Mouse (Mus musculus): Measurements from ENCODE around the gene Gabbr2. TPM values are rescaled to one million over a fixed set of nuclear protein-coding genes. Genes with fewer than 3 reads are reported as not detected.

Gene Gabbr2
- polyA plus RNA-seq, 1 experiment from 2014 or later: 1.3 TPM

DNA sequence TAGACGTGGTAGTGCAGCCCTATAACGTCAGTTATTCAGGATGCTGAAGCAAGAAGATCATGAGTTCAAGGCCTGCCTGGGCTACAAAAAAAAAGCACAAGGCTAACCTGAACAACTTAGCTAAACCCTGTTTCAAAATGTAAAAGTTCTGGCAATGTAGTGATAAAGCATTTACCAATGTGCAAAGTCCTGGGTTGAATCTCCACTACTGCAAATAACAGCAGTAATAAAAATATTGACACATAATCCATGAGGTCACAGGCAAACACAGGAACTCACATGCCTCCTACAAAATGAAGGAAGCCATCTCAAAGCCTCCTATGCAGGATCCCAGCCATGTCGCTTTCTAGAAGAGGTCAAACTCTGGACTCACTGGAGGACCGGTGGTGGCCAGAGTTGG is 39.1 kb downstream of the Gabbr2 start:
- Histone ChIP-seq H3K27me3 (no peaks in the 10 kb centered on the region), H3K36me3 (no peaks in the 10 kb centered on the region), H3K9ac (no peak overlapping the region), H3K4me2 (replicated peaks) (no peak overlapping the region), H3K4me3 (no peak overlapping the region), H3K27ac (no peak overlapping the region), H3K4me1 (no peaks in the 10 kb centered on the region), H3K9me3 (replicated peaks) (no peaks in the 10 kb centered on the region)
- no peak for ATAC-seq (ENCODE audit: low FRiP score)
- WGBS: 87% methylated on average over 4 of the region's 4 CpGs

DNA sequence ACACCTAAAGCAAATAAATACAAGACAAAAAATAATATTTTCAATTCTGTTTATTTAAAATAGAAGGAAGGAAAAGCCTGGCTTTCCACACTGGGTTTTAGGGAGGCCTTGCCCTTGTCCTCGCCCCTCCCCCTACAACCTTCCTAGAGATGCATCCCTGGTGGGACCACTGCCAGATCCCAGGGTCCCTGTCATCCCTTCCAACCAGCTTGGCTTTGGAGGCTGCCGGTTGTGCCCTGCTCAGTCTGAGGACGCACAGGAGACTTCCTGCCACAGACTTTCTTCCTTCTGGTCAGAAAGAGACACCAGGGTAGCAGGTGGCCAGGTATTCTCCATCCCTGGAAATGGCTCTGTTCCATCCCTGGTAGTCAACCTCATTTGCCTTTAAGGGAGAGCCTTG is 57.4 kb downstream of the Gabbr2 start:
- WGBS: 81% methylated on average over 3 of the region's 3 CpGs
- Histone ChIP-seq H3K9me3 (replicated peaks) (no peaks in the 10 kb centered on the region), H3K4me1 (peaks cover 11% of the 10 kb centered on the region), H3K9ac (no peak overlapping the region), H3K4me3 (no peak overlapping the region), H3K27ac (no peak overlapping the region), H3K27me3 (0 out of 2 replicates have a peak, but pooled peaks cover 2% of the 10 kb centered on the region), H3K4me2 (replicated peaks) (no peak overlapping the region), H3K36me3 (no peaks in the 10 kb centered on the region)
- ATAC-seq (ENCODE audit: low FRiP score): no peak

GRCm38 (mm10) chr4:46933590-46933989 is 58.1 kb downstream of the Gabbr2 start:
- Histone ChIP-seq H3K4me1 (peaks cover 11% of the 10 kb centered on the region), H3K27ac (no peak overlapping the region), H3K27me3 (0 out of 2 replicates have a peak, but pooled peaks cover 2% of the 10 kb centered on the region), H3K4me2 (replicated peaks) (no peak overlapping the region), H3K4me3 (no peak overlapping the region), H3K36me3 (no peaks in the 10 kb centered on the region), H3K9ac (no peak overlapping the region), H3K9me3 (replicated peaks) (no peaks in the 10 kb centered on the region)
- 69% methylated on average over 2 of the region's 2 CpGs for WGBS
- no peak for ATAC-seq (ENCODE audit: low FRiP score)

DNA sequence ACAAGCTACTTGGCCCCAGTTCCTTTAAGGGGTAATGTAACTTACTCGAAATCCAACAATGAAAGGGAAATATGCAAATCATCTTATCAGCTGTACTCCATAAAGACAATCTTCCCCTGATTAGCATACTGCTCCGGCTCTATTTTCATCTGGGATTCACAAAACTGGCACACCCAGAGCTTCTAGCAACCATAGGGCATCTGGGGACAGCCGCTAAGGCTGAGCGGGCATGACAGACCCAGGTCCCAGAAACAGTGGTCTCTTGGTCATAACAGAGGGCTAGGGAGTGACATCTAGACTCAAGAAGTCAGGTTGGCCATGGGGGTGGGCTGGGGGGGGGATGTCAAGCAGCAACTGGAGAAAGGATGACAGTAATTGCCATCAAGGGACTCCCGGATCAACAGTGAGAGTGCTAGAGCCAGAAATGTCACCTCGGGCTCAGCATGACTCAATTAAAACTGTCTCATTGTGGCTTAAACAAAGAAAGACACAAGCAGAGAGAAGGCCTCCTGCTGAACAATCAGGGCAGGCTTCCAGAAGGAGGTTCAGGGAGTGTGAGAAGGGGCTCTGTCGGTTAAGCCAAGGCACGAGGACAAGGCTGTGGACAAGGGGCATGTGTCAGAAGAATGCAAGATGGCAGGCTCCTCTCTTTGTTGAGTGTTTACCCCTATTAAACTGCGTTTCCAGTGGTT is 59.8 kb downstream of the Gabbr2 start:
- Histone ChIP-seq H3K9me3 (replicated peaks) (no peaks in the 10 kb centered on the region), H3K36me3 (no peaks in the 10 kb centered on the region), H3K4me1 (peaks cover 11% of the 10 kb centered on the region), H3K27ac (peak overlapping the region; percentile 8; the same call in 1 of the 2 replicates), H3K4me2 (replicated peaks) (no peak overlapping the region), H3K9ac (no peak overlapping the region), H3K4me3 (no peak overlapping the region), H3K27me3 (0 out of 2 replicates have a peak, but pooled peaks cover 2% of the 10 kb centered on the region)
- peak; percentile 50 for ATAC-seq (ENCODE audit: low FRiP score)
- WGBS: 43% methylated on average over 9 of the region's 9 CpGs

GRCm38 (mm10) chr4:46928112-46928511 is 63.6 kb downstream of the Gabbr2 start:
- no peaks in the 10 kb centered on the region for H3K27me3 ChIP-seq
- H3K27ac ChIP-seq: no peak overlapping the region
- no peak overlapping the region for H3K4me2 ChIP-seq (replicated peaks)
- no peaks in the 10 kb centered on the region for H3K36me3 ChIP-seq
- ATAC-seq (ENCODE audit: low FRiP score): no peak
- no peaks in the 10 kb centered on the region for H3K9me3 ChIP-seq (replicated peaks)
- H3K9ac ChIP-seq: no peak overlapping the region
- no peak overlapping the region for H3K4me3 ChIP-seq
- peaks cover 14% of the 10 kb centered on the region for H3K4me1 ChIP-seq
- 58% methylated on average over 3 of the region's 3 CpGs for WGBS

DNA sequence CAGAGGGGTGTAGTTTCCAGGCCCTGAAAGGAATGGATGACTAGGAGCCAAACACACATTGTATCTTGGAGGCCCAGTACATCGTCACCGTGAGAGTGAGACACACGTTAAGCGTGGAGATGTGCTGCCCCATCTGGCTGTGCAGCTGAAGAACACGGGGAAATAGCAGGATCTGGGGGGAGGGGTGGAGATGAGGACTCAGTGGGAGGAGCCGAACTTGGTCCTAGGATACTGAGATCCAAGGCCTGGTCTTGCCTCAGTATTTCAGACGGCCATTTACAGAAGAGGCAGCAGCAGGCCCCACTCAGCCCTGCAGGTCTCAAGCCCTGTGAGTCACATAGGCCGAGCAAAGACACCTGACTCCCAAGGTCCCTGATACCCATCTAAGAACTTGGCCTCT is 72.5 kb downstream of the Gabbr2 start:
- Histone ChIP-seq H3K9me3 (replicated peaks) (no peaks in the 10 kb centered on the region), H3K27ac (no peak overlapping the region)
- WGBS: 54% methylated on average over 8 of the region's 8 CpGs

GRCm38 (mm10) chr4:46916786-46917185 is 74.9 kb downstream of the Gabbr2 start:
- Histone ChIP-seq H3K27me3 (no peaks in the 10 kb centered on the region), H3K4me1 (0 out of 2 replicates have a peak, but pooled peaks cover 5% of the 10 kb centered on the region), H3K9me3 (replicated peaks) (no peaks in the 10 kb centered on the region), H3K9ac (no peak overlapping the region), H3K36me3 (no peaks in the 10 kb centered on the region), H3K27ac (no peak overlapping the region), H3K4me3 (no peak overlapping the region), H3K4me2 (replicated peaks) (no peak overlapping the region)
- WGBS: 81% methylated on average over 6 of the region's 6 CpGs
- ATAC-seq (ENCODE audit: low FRiP score): no peak

More for the DNA sequence above, 72.5 kb downstream of the Gabbr2 start:
- H3K4me3 ChIP-seq: no peak overlapping the region
- no peaks in the 10 kb centered on the region for H3K27me3 ChIP-seq
- ATAC-seq (ENCODE audit: low FRiP score): 0 out of 2 replicates have a peak, but pooled peaks have one; percentile 21
- H3K4me1 ChIP-seq: peaks cover 8% of the 10 kb centered on the region; the same call in 1 of the 2 replicates
- no peak overlapping the region for H3K4me2 ChIP-seq (replicated peaks)
- H3K36me3 ChIP-seq: no peaks in the 10 kb centered on the region
- H3K9ac ChIP-seq: no peak overlapping the region

DNA sequence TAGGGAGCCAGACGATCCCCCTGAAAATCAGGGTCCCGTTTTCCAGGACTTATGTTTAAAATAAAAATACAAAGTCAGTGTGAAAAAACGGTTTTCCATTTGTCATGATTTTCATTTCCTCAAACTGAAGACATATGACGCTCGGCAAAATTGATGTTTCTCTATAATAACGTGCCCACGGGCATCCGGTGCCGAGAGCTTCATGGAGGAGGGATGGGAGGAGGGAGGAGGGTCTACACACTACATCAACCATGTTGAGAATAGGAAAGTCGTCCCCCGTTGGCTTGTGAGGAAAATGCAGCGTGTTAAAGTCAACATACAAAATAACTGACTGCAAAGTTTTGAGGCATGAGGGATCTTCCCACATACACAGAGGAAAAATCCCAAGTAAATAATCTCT is 75.7 kb downstream of the Gabbr2 start:
- Histone ChIP-seq H3K4me1 (0 out of 2 replicates have a peak, but pooled peaks cover 5% of the 10 kb centered on the region), H3K27ac (no peak overlapping the region), H3K4me2 (replicated peaks) (no peak overlapping the region), H3K9me3 (replicated peaks) (no peaks in the 10 kb centered on the region), H3K27me3 (no peaks in the 10 kb centered on the region), H3K9ac (no peak overlapping the region), H3K4me3 (no peak overlapping the region), H3K36me3 (no peaks in the 10 kb centered on the region)
- no peak for ATAC-seq (ENCODE audit: low FRiP score)
- 89% methylated on average over 12 of the region's 12 CpGs for WGBS

- H3K36me3 ChIP-seq: no peaks in the 10 kb centered on the region
- H3K4me1 ChIP-seq: 0 out of 2 replicates have a peak, but pooled peaks cover 5% of the 10 kb centered on the region
- H3K27ac ChIP-seq: no peak overlapping the region
- no peaks in the 10 kb centered on the region for H3K27me3 ChIP-seq
- ATAC-seq (ENCODE audit: low FRiP score): no peak
- H3K9ac ChIP-seq: no peak overlapping the region
- H3K9me3 ChIP-seq (replicated peaks): no peaks in the 10 kb centered on the region
- no peak overlapping the region for H3K4me2 ChIP-seq (replicated peaks)
- no peak overlapping the region for H3K4me3 ChIP-seq
- 67% methylated on average over 14 of the region's 14 CpGs for WGBS
Measured at GRCm38 (mm10) chr4:46915476-46915875, 76.2 kb downstream of the Gabbr2 start.

- Histone ChIP-seq H3K4me2 (replicated peaks) (no peak overlapping the region), H3K27ac (no peak overlapping the region), H3K36me3 (no peaks in the 10 kb centered on the region), H3K27me3 (no peaks in the 10 kb centered on the region), H3K9me3 (replicated peaks) (peaks cover 3% of the 10 kb centered on the region), H3K9ac (no peak overlapping the region), H3K4me1 (0 out of 2 replicates have a peak, but pooled peaks cover 5% of the 10 kb centered on the region), H3K4me3 (no peak overlapping the region)
- WGBS: 91% methylated on average over 6 of the region's 6 CpGs
- ATAC-seq (ENCODE audit: low FRiP score): no peak
Measured at GRCm38 (mm10) chr4:46914606-46915005, 77.1 kb downstream of the Gabbr2 start.

GRCm38 (mm10) chr4:46906036-46906691 is 85.5 kb downstream of the Gabbr2 start:
- Histone ChIP-seq H3K4me2 (replicated peaks) (no peak overlapping the region), H3K27ac (no peak overlapping the region), H3K9me3 (replicated peaks) (peaks cover 8% of the 10 kb centered on the region), H3K4me1 (no peaks in the 10 kb centered on the region), H3K4me3 (no peak overlapping the region), H3K36me3 (no peaks in the 10 kb centered on the region), H3K9ac (no peak overlapping the region), H3K27me3 (no peaks in the 10 kb centered on the region)
- ATAC-seq (ENCODE audit: low FRiP score): no peak
- 83% methylated on average over 3 of the region's 3 CpGs for WGBS

GRCm38 (mm10) chr4:46905152-46905551 is 86.5 kb downstream of the Gabbr2 start:
- Histone ChIP-seq H3K27ac (no peak overlapping the region), H3K9me3 (replicated peaks) (peaks cover 8% of the 10 kb centered on the region), H3K4me3 (no peak overlapping the region), H3K9ac (no peak overlapping the region), H3K4me1 (no peaks in the 10 kb centered on the region), H3K27me3 (no peaks in the 10 kb centered on the region), H3K36me3 (no peaks in the 10 kb centered on the region), H3K4me2 (replicated peaks) (no peak overlapping the region)
- no peak for ATAC-seq (ENCODE audit: low FRiP score)
- WGBS: 79% methylated on average over 3 of the region's 3 CpGs

Measured in hindbrain, embryonic 12.5 days (tissue).